Mouse (Mus musculus) CH12.LX (cell line): ENCODE measurements at regions not wholly inside any gene's neighbourhood (a gene's known extent, or its start where the extent isn't known, plus 50 kb on each side); places are given as distances from the start of the nearest gene placed in this dataset.

Experiments
- CTCF ChIP-seq, 2 experiments: IDR thresholded peaks in 1 of 2; conservative IDR thresholded peaks in 1 of 2; 2 replicates each; pipeline ENCODE4 v1.5.1; 2011 to 2012; ENCODE audit warnings: low read depth in 2 of 2, low read length in 2 of 2, improper control_type of control experiment in 1 of 2, inconsistent platforms in 1 of 2, mild to moderate bottlenecking in 1 of 2, moderate library complexity in 1 of 2
- POLR2A ChIP-seq: IDR thresholded peaks from 2 replicates; pipeline ENCODE4 v1.6.1; 2011; ENCODE audit warnings: low read depth, mild to moderate bottlenecking, improper control_type of control experiment, low read length
- TCF12 ChIP-seq: IDR thresholded peaks from 2 replicates; pipeline ENCODE4 v1.6.1; 2014; ENCODE audit warnings: low read depth, mild to moderate bottlenecking, inconsistent platforms, low read length, improper control_type of control experiment
- USF1 ChIP-seq: IDR thresholded peaks from 2 replicates; pipeline ENCODE4 v1.6.1; 2014; ENCODE audit warnings: low read depth, mild to moderate bottlenecking, inconsistent platforms, low read length, improper control_type of control experiment
- ZC3H11A ChIP-seq: IDR thresholded peaks from 2 replicates; pipeline ENCODE4 v1.6.1; 2012; ENCODE audit warnings: low read depth, mild to moderate bottlenecking, inconsistent platforms, low read length, improper control_type of control experiment

DNA sequence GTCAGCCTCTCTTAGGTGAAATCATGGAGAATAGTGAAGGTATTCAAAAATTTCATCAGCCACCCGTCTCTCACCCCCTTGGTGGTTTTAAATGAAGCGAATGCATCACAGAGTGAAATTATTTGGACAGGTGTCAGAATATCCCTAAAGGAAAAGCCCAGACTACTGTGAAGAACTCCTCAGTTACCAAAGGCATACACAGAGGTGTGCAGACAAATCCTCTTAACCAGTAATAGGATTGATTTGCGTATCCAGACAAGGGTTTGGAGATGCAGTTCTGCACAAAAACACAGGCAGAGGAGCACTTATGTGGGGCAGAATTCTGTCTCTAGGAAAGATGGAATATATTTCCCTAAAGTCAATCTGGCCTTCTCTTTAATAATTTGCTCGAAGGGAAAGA lies 1173.6 kb upstream of the Manea start:
- TF ChIP-seq CTCF (conservative IDR thresholded peaks at IDR 0.05 in 1 of 2, IDR thresholded peaks at IDR 0.05 in 1 of 2; ENCODE audit: low read depth in 2 of 2, low read length in 2 of 2): no peak
- no peak for TF ChIP-seq TCF12
- TF ChIP-seq POLR2A: no peak
- TF ChIP-seq ZC3H11A: no peak
- TF ChIP-seq USF1: no peak
